Mouse (Mus musculus) left cerebral cortex, adult 11 months (tissue): ENCODE data around the gene Gli1.

ENCODE experiments used
- DNase-seq: peaks from one replicate; pipeline ENCODE4 v3.0.0; 2022; ENCODE audit warnings: low spot score

The Gli1 gene

GRCm38 (mm10) chr10:127346173-127346572, 4.4 kb upstream of the Gli1 start:
- no peak for DNase-seq

GRCm38 (mm10) chr10:127343029-127343428, 1.3 kb upstream of the Gli1 start:
- no peak for DNase-seq

- DNase-seq = no peak
Measured at GRCm38 (mm10) chr10:127341360-127341690, 449 bp downstream of the Gli1 start.

GRCm38 (mm10) chr10:127340577-127341359, 1.0 kb downstream of the Gli1 start:
- DNase-seq = no peak

- DNase-seq = no peak
Measured at GRCm38 (mm10) chr10:127339683-127340576, 1.8 kb downstream of the Gli1 start.

- peak; percentile 86 for DNase-seq
Measured at GRCm38 (mm10) chr10:127338930-127339682, 2.7 kb downstream of the Gli1 start.

- no peak for DNase-seq
Measured at GRCm38 (mm10) chr10:127337536-127338099, 4.2 kb downstream of the Gli1 start.

- DNase-seq = no peak
Measured at GRCm38 (mm10) chr10:127336952-127337351, 4.8 kb downstream of the Gli1 start.

- DNase-seq = no peak
Measured at GRCm38 (mm10) chr10:127335271-127335670, 6.5 kb downstream of the Gli1 start.

GRCm38 (mm10) chr10:127333152-127333551, 8.6 kb downstream of the Gli1 start:
- DNase-seq = no peak

GRCm38 (mm10) chr10:127332211-127332874, 9.4 kb downstream of the Gli1 start:
- no peak for DNase-seq

GRCm38 (mm10) chr10:127330212-127330611, 11.6 kb downstream of the Gli1 start:
- DNase-seq = no peak

GRCm38 (mm10) chr10:127327461-127328145, 14.2 kb downstream of the Gli1 start:
- no peak for DNase-seq

- DNase-seq = no peak
Measured at GRCm38 (mm10) chr10:127326828-127327227, 14.9 kb downstream of the Gli1 start.

- no peak for DNase-seq
Measured at GRCm38 (mm10) chr10:127326017-127326801, 15.6 kb downstream of the Gli1 start.

- DNase-seq = no peak
Measured at GRCm38 (mm10) chr10:127325454-127326016, 16.2 kb downstream of the Gli1 start.

GRCm38 (mm10) chr10:127324495-127324894, 17.3 kb downstream of the Gli1 start:
- no peak for DNase-seq

- DNase-seq = no peak
Measured at GRCm38 (mm10) chr10:127323131-127323855, 18.5 kb downstream of the Gli1 start.

GRCm38 (mm10) chr10:127322669-127323068, 19.1 kb downstream of the Gli1 start:
- no peak for DNase-seq
